Mouse (Mus musculus): ENCODE results near the gene Sh2d2a. TPM values are rescaled to one million over a fixed set of nuclear protein-coding genes. Genes with fewer than 3 reads are reported as not detected.

The Sh2d2a gene
- polyA plus RNA-seq, 2 experiments, result 0.08 TPM; not detected in 1

DNA sequence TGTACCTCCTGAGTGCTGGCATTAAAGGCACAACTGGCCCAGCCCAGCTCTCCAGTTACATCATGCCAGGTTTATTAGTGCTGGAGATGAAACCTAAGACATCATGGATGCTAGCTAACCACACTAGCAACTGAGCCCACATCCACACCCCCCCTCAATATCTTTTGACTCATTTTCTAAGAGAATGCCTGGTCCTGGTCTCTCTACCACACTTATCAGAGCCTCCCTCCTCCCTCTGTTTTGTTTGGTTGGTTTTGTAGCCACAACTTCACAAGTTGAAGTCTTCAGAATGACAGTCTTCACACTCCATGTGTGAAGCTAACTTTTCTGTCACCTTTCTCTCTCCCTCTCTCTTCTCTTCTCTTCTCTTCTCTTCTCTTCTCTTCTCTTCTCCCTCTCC is 5.7 kb upstream of the Sh2d2a start:
- H3K27ac ChIP-seq (replicated peaks; ENCODE audit: low read depth, low read length), result no peak overlapping the region
- no peak overlapping the region for H3K4me3 ChIP-seq (replicated peaks; ENCODE audit: low read length)
- no peak for DNase-seq (ENCODE audit: low spot score)
- no peaks in the 10 kb centered on the region for H3K4me1 ChIP-seq (ENCODE audit: control insufficient read depth, insufficient read depth, low read length)
- no peak for TF ChIP-seq POLR2A (IDR thresholded peaks at IDR 0.05; ENCODE audit: borderline replicate concordance, extremely low read depth, insufficient read depth, insufficient read length)
- no peaks in the 10 kb centered on the region for H3K27me3 ChIP-seq (ENCODE audit: control insufficient read depth, insufficient read depth, low read length)
- no peak overlapping the region for H3K4me2 ChIP-seq (replicated peaks; ENCODE audit: low read depth, low read length, severe bottlenecking)
- ATAC-seq (ENCODE audit: low FRiP score, low read depth), result no peak
- H3K9ac ChIP-seq (ENCODE audit: low read depth, low read length, severe bottlenecking), result no peak overlapping the region
- H3K9me3 ChIP-seq (ENCODE audit: control insufficient read depth, low read length), result no peaks in the 10 kb centered on the region
- H3K36me3 ChIP-seq (ENCODE audit: control insufficient read depth, insufficient read depth, low read length), result no peaks in the 10 kb centered on the region

DNA sequence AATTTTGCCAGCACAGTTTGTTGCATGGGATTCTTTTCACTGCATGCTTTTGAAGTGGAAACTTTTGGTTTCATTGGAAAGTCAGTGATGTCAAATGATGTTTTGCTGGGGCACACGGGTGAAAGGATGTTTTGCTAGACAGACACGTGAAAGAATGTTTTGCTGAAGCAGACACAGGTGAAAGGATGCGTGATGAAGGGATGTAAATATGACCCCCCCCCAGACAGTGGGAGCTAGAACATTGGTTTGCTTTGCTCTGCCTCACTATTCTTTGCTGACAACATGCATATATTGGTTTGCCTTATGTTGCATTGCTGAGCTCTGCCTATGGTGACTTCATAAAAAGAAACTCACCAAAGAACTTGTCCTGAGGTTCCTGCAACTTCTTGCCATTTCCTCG is 1.6 kb upstream of the Sh2d2a start:
- Histone ChIP-seq H3K4me2 (replicated peaks; ENCODE audit: low read depth, low read length, severe bottlenecking) (no peak overlapping the region), H3K36me3 (ENCODE audit: control insufficient read depth, insufficient read depth, low read length) (no peaks in the 10 kb centered on the region), H3K9me3 (ENCODE audit: control insufficient read depth, low read length) (no peaks in the 10 kb centered on the region), H3K27ac (replicated peaks; ENCODE audit: low read depth, low read length) (no peak overlapping the region), H3K9ac (ENCODE audit: low read depth, low read length, severe bottlenecking) (no peak overlapping the region), H3K4me3 (replicated peaks; ENCODE audit: low read length) (no peak overlapping the region), H3K4me1 (ENCODE audit: control insufficient read depth, insufficient read depth, low read length) (no peaks in the 10 kb centered on the region), H3K27me3 (ENCODE audit: control insufficient read depth, insufficient read depth, low read length) (no peaks in the 10 kb centered on the region)
- TF ChIP-seq POLR2A (IDR thresholded peaks at IDR 0.05; ENCODE audit: borderline replicate concordance, extremely low read depth, insufficient read depth, insufficient read length), result no peak
- no peak for DNase-seq (ENCODE audit: low spot score)
- ATAC-seq (ENCODE audit: low FRiP score, low read depth), result no peak
- WGBS, result 75% methylated on average over 4 of the region's 4 CpGs

DNA sequence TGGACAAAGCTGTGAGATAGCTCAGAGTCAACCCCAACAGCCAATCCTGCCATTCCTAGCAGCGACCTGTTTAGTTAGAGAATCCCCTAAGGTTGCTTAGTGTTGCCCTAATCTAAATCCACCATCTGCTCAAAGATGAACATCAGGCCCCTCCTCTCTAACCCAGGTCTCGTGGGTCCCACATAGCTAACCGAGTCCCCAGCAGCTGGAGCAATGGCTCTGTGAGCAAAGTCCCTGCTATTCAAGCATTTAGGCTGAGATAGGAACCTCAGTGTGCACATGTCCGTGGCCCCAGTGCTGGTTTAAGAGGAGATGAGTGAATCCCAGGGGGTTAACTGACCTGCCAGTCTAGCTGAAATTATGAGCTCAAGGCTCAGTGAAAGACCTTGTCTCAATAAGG is 369 bp upstream of the Sh2d2a start:
- DNase-seq (ENCODE audit: low spot score) (no peak), ATAC-seq (ENCODE audit: low FRiP score, low read depth) (no peak)
- Histone ChIP-seq H3K27me3 (ENCODE audit: control insufficient read depth, insufficient read depth, low read length) (no peaks in the 10 kb centered on the region), H3K4me3 (replicated peaks; ENCODE audit: low read length) (no peak overlapping the region), H3K9me3 (ENCODE audit: control insufficient read depth, low read length) (no peaks in the 10 kb centered on the region), H3K4me2 (replicated peaks; ENCODE audit: low read depth, low read length, severe bottlenecking) (no peak overlapping the region), H3K9ac (ENCODE audit: low read depth, low read length, severe bottlenecking) (no peak overlapping the region), H3K27ac (replicated peaks; ENCODE audit: low read depth, low read length) (no peak overlapping the region), H3K36me3 (ENCODE audit: control insufficient read depth, insufficient read depth, low read length) (no peaks in the 10 kb centered on the region), H3K4me1 (ENCODE audit: control insufficient read depth, insufficient read depth, low read length) (no peaks in the 10 kb centered on the region)
- 69% methylated on average over 4 of the region's 4 CpGs for WGBS
- TF ChIP-seq POLR2A (IDR thresholded peaks at IDR 0.05; ENCODE audit: borderline replicate concordance, extremely low read depth, insufficient read depth, insufficient read length), result no peak

DNA sequence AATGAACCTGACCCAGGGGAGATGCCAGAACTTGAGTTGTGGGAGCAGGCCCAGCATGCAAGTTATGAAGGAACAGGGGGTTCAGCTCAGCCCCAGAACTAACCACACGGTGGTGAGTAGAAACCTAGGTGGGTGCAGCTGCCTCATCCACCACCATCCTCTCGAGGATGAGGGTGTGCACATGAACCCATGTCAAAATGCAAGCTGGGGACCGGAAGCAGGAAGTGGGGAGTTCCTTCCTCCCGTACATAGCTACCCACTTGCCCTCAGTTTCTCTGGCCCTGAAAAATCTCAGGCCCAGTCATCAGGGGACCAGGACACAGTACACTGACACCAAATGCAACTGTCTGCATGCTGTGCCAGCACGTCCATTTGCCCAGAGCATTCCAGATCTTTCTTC is 1.1 kb downstream of the Sh2d2a start:
- WGBS, result 76% methylated on average over 5 of the region's 5 CpGs
- Histone ChIP-seq H3K4me2 (replicated peaks; ENCODE audit: low read depth, low read length, severe bottlenecking) (no peak overlapping the region), H3K27me3 (ENCODE audit: control insufficient read depth, insufficient read depth, low read length) (no peaks in the 10 kb centered on the region), H3K9ac (ENCODE audit: low read depth, low read length, severe bottlenecking) (no peak overlapping the region), H3K9me3 (ENCODE audit: control insufficient read depth, low read length) (no peaks in the 10 kb centered on the region), H3K4me3 (replicated peaks; ENCODE audit: low read length) (no peak overlapping the region), H3K4me1 (ENCODE audit: control insufficient read depth, insufficient read depth, low read length) (no peaks in the 10 kb centered on the region), H3K27ac (replicated peaks; ENCODE audit: low read depth, low read length) (no peak overlapping the region), H3K36me3 (ENCODE audit: control insufficient read depth, insufficient read depth, low read length) (no peaks in the 10 kb centered on the region)
- TF ChIP-seq POLR2A (IDR thresholded peaks at IDR 0.05; ENCODE audit: borderline replicate concordance, extremely low read depth, insufficient read depth, insufficient read length), result no peak
- no peak for DNase-seq (ENCODE audit: low spot score)
- no peak for ATAC-seq (ENCODE audit: low FRiP score, low read depth)

DNA sequence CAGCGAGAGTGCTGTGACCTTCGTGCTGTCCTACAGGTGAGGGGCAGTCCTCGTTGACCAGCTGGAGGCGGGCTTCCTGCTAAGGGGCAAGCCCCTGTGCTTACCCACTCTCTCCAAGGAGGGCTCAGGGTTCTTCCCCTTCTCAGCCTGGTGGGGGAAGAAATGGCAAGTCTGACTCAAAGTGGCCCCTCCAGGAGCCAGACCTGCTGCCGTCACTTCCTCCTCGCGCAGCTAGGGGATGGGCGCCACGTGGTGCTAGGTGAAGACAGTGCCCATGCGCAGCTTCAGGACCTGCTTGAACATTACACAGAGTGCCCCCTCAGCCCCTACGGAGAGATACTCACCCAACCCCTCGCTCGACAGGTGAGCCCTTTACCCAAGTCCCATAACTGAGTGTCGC is 2.6 kb downstream of the Sh2d2a start:
- Histone ChIP-seq H3K36me3 (ENCODE audit: control insufficient read depth, insufficient read depth, low read length) (no peaks in the 10 kb centered on the region), H3K4me2 (replicated peaks; ENCODE audit: low read depth, low read length, severe bottlenecking) (no peak overlapping the region), H3K4me3 (replicated peaks; ENCODE audit: low read length) (no peak overlapping the region), H3K27ac (replicated peaks; ENCODE audit: low read depth, low read length) (no peak overlapping the region), H3K9me3 (ENCODE audit: control insufficient read depth, low read length) (no peaks in the 10 kb centered on the region), H3K9ac (ENCODE audit: low read depth, low read length, severe bottlenecking) (no peak overlapping the region), H3K27me3 (ENCODE audit: control insufficient read depth, insufficient read depth, low read length) (no peaks in the 10 kb centered on the region), H3K4me1 (ENCODE audit: control insufficient read depth, insufficient read depth, low read length) (no peaks in the 10 kb centered on the region)
- ATAC-seq (ENCODE audit: low FRiP score, low read depth) (no peak), DNase-seq (ENCODE audit: low spot score) (no peak)
- 79% methylated on average over 14 of the region's 14 CpGs for WGBS
- no peak for TF ChIP-seq POLR2A (IDR thresholded peaks at IDR 0.05; ENCODE audit: borderline replicate concordance, extremely low read depth, insufficient read depth, insufficient read length)

Data from limb, embryonic 14.5 days (tissue).